Mouse (Mus musculus) hindbrain, embryonic 14.5 days (tissue): ENCODE data around the gene Amotl2. TPM values are rescaled to one million over a fixed set of nuclear protein-coding genes. Genes with fewer than 3 reads are reported as not detected.

ENCODE experiments used
- ATAC-seq: fragments of 200-750 bp; cut with Nextera tagmentation; 2 replicates; pipeline ENCODE4 v1.8.0; 2017; ENCODE audit warnings: moderate number of reproducible peaks, mild to moderate bottlenecking, moderate TSS enrichment, moderate library complexity; ENCODE audit not compliant: low FRiP score
- DNase-seq: peaks from one replicate; pipeline ENCODE4 v3.0.0-alpha.2; 2015; ENCODE audit warnings: low spot score
- H3K27ac ChIP-seq: fragments of 300-500 bp; sonication (generic); 2 replicates; pipeline ENCODE4 v1.5.1; 2014; ENCODE audit warnings: mild to moderate bottlenecking, moderate library complexity
- H3K27me3 ChIP-seq: fragments of 300-500 bp; sonication (generic); 2 replicates; pipeline ENCODE4 v1.6.1; 2014; ENCODE audit warnings: mild to moderate bottlenecking, low read length, mixed read lengths; ENCODE audit not compliant: control insufficient read depth, insufficient read depth
- H3K36me3 ChIP-seq: fragments of 300-500 bp; sonication (generic); replicated peaks from 2 replicates; pipeline ENCODE4 v1.6.1; 2014; ENCODE audit not compliant: control insufficient read depth, insufficient read depth
- H3K4me1 ChIP-seq: fragments of 300-500 bp; sonication (generic); replicated peaks from 2 replicates; pipeline ENCODE4 v1.6.1; 2014; ENCODE audit warnings: antibody characterized with exemption, low read length, mixed read lengths; ENCODE audit not compliant: control insufficient read depth, insufficient read depth
- H3K4me2 ChIP-seq: fragments of 300-500 bp; sonication (generic); replicated peaks from 2 replicates; pipeline ENCODE4 v1.6.1; 2014; ENCODE audit warnings: mild to moderate bottlenecking, moderate library complexity
- H3K4me3 ChIP-seq: fragments of 300-500 bp; sonication (generic); replicated peaks from 2 replicates; pipeline ENCODE4 v1.5.1; 2014; ENCODE audit warnings: mild to moderate bottlenecking, low read length
- H3K9ac ChIP-seq: fragments of 300-500 bp; sonication (generic); 2 replicates; pipeline ENCODE4 v1.6.1; 2014
- H3K9me3 ChIP-seq: fragments of 300-500 bp; sonication (generic); 2 replicates; pipeline ENCODE4 v1.6.1; 2016; ENCODE audit warnings: low read length; ENCODE audit not compliant: control insufficient read depth
- WGBS: fragments of 180-500 bp; shearing (Covaris S2); extraction: QIAGEN DNeasy Blood & Tissue Kit; methylation state at CpG from one replicate; pipeline ENCODE4 v1.1.7; 2014; 5-methylcytosine and 5-hydroxymethylcytosine counted together
- polyA plus RNA-seq: library from polyadenylated mRNA; unstranded; fragments of >200 nt; fragmentation: Nextera tagmentation; extraction: Ambion mirVana; gene quantifications from 2 replicates; pipeline ENCODE4 v1.2.1, GENCODE M21; 2014

The Amotl2 gene
- 54.1 and 56.8 TPM in 2 replicates for polyA plus RNA-seq

DNA sequence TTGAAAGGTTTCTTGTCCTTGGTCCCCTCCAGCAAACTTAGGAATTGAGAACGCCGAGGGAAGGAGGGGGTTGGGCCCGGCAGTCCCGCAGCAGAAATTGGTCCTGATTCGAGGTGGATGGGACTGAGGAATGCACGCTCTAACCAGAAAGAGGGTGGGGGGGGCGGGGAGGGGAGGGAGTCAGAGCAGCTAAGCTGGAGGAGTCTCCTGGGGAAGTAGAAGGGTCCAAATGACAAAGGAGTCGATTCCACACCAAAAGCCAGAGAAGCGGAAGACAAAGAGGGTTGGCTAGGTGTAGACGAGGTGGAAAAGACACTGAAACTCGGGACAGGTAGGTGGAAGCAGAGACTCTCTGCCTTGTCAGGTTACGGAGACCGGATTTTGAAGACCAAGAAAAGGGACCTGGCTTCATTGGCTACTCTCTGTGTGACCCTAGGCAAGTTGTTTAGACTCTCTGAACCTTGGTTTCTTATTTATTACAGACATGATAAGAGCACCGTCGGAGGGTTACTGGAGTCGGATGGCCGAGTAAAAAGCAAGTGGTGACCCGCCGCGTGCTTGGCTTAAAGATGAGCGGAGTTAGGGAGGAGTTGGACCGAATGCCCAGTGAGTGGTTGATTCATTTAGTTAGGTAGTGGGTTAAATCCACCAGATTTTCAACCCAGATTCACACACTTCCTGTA is at the start of gene Amotl2:
TSS of gene Amotl2 (plus strand) at position 192 of the 683 bp plus-strand sequence.
- Histone ChIP-seq H3K27me3 (no peaks in the 10 kb centered on the region), H3K4me1 (peaks cover 42% of the 10 kb centered on the region), H3K4me3 (peak within 1 kb of the TSS; percentile 84), H3K9ac (peak within 1 kb of the TSS; percentile 96), H3K9me3 (no peaks in the 10 kb centered on the region), H3K36me3 (peaks cover 17% of the 10 kb centered on the region), H3K27ac (peak within 1 kb of the TSS; percentile 97), H3K4me2 (peak within 1 kb of the TSS; percentile 97)
- ATAC-seq (no peak), DNase-seq (no peak)
- 2% methylated on average over 22 of the region's 22 CpGs for WGBS

GRCm38 (mm10) chr9:102668115-102668514 is 48.4 kb upstream of the Amotl2 start:
- Histone ChIP-seq H3K4me2 (no peak overlapping the region), H3K27ac (no peak overlapping the region), H3K27me3 (no peaks in the 10 kb centered on the region), H3K9me3 (no peaks in the 10 kb centered on the region), H3K9ac (no peak overlapping the region), H3K36me3 (no peaks in the 10 kb centered on the region), H3K4me1 (no peaks in the 10 kb centered on the region), H3K4me3 (no peak overlapping the region)
- no peak for ATAC-seq
- 31% methylated on average over 6 of the region's 6 CpGs for WGBS
- DNase-seq, result no peak

DNA sequence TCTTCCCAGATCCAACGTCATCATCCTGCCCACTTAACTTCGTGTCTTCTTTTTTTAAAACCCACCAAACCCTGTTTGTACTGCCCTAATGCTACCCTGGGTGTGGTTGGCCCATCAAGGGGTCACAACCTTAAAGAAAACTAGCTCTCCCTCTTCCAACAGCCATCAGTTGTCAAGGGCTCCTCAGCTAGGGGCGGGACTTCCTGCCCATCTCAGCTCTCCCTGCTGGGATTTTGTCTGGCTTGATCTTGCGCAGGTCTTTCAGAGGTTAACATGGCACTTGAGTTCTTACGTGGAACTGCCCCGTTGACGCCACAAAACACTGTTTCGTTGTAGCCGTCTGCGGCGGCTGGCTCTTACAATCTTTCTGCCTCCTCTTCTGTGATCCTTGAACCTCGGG is 47.6 kb upstream of the Amotl2 start:
- WGBS, result 91% methylated on average over 12 of the region's 12 CpGs
- Histone ChIP-seq H3K4me1 (no peaks in the 10 kb centered on the region), H3K4me3 (no peak overlapping the region), H3K27ac (no peak overlapping the region), H3K9ac (no peak overlapping the region), H3K4me2 (no peak overlapping the region), H3K36me3 (no peaks in the 10 kb centered on the region), H3K9me3 (no peaks in the 10 kb centered on the region), H3K27me3 (no peaks in the 10 kb centered on the region)
- no peak for DNase-seq
- no peak for ATAC-seq

DNA sequence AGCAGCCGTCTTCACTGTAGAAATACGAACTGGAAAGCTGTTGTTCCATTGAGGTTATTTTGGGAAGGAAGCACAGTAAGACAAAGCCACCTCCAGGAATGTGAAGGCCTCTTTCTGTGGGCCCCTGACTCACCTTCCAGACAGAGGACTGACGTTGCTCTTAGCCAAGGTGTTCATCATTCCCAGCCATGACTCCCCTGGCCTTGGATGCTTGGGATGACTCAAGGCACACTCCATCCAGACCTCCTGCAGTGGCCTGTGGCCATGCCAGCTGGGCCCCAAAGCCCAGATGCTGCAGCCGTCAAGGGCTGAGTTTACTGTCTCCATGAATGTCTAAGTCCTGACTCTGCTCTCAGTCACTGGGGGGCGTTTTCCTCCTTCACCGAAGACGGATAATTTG is 43.1 kb upstream of the Amotl2 start:
- Histone ChIP-seq H3K27ac (no peak overlapping the region), H3K4me2 (no peak overlapping the region), H3K4me3 (no peak overlapping the region), H3K27me3 (no peaks in the 10 kb centered on the region), H3K9me3 (no peaks in the 10 kb centered on the region), H3K4me1 (no peaks in the 10 kb centered on the region), H3K9ac (no peak overlapping the region), H3K36me3 (no peaks in the 10 kb centered on the region)
- DNase-seq (no peak), ATAC-seq (no peak)
- 75% methylated on average over 7 of the region's 7 CpGs for WGBS

- Histone ChIP-seq H3K4me3 (no peak overlapping the region), H3K27me3 (no peaks in the 10 kb centered on the region), H3K4me1 (no peaks in the 10 kb centered on the region), H3K9ac (no peak overlapping the region), H3K36me3 (no peaks in the 10 kb centered on the region), H3K27ac (no peak overlapping the region), H3K9me3 (no peaks in the 10 kb centered on the region), H3K4me2 (no peak overlapping the region)
- no peak for ATAC-seq
- 77% methylated on average over 5 of the region's 5 CpGs for WGBS
- no peak for DNase-seq
These were observed 40.5 kb upstream of the Amotl2 start for GRCm38 (mm10) chr9:102675922-102676321.

- Histone ChIP-seq H3K4me2 (no peak overlapping the region), H3K4me3 (no peak overlapping the region), H3K36me3 (no peaks in the 10 kb centered on the region), H3K4me1 (no peaks in the 10 kb centered on the region), H3K27me3 (no peaks in the 10 kb centered on the region), H3K27ac (no peak overlapping the region), H3K9me3 (no peaks in the 10 kb centered on the region), H3K9ac (no peak overlapping the region)
- WGBS, result 68% methylated on average over 7 of the region's 7 CpGs
- ATAC-seq (no peak), DNase-seq (no peak)
These were observed 35.0 kb upstream of the Amotl2 start for GRCm38 (mm10) chr9:102681470-102681869.

DNA sequence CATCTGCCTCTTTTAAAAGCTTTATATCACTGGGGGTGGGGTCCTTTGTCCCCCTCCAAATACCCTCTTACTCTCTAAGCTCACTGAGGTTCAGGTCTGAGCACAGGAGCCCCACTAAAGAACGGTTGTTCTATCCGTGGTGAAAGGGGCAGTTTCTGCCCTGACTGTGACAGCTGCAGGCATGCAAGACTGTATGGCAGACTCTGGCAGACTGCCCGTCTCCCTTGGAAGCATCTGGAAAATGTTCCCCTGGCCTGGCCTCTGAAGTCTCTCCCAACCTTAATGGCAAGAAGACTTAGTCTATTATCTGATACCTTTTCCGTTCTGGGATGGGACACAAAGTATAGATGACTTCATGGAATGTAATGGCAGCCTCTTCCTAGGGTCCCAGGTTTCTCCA is 28.5 kb upstream of the Amotl2 start:
- DNase-seq, result peak; percentile 64
- H3K27me3 ChIP-seq, result no peaks in the 10 kb centered on the region
- no peak overlapping the region for H3K9ac ChIP-seq
- no peak for ATAC-seq
- no peaks in the 10 kb centered on the region for H3K36me3 ChIP-seq
- H3K4me3 ChIP-seq, result no peak overlapping the region
- 21% methylated on average over 4 of the region's 4 CpGs for WGBS
- no peaks in the 10 kb centered on the region for H3K9me3 ChIP-seq
- H3K27ac ChIP-seq, result peak overlapping the region; percentile 99; the same call in 1 of the 2 replicates
- H3K4me2 ChIP-seq, result no peak overlapping the region
- peaks cover 37% of the 10 kb centered on the region for H3K4me1 ChIP-seq

- peak overlapping the region; percentile 84 for H3K9ac ChIP-seq
- DNase-seq (peak; percentile 72), ATAC-seq (peak; percentile 51)
- peak overlapping the region; percentile 99 for H3K27ac ChIP-seq
- WGBS, result 3% methylated on average over 13 of the region's 13 CpGs
- H3K9me3 ChIP-seq, result no peaks in the 10 kb centered on the region
- peak overlapping the region; percentile 52 for H3K4me3 ChIP-seq
- H3K36me3 ChIP-seq, result no peaks in the 10 kb centered on the region
- no peaks in the 10 kb centered on the region for H3K27me3 ChIP-seq
- H3K4me2 ChIP-seq, result peak overlapping the region; percentile 89
- H3K4me1 ChIP-seq, result peaks cover 37% of the 10 kb centered on the region
These were observed 27.0 kb upstream of the Amotl2 start for GRCm38 (mm10) chr9:102689406-102689939.

GRCm38 (mm10) chr9:102689940-102690642 is 26.4 kb upstream of the Amotl2 start:
- Histone ChIP-seq H3K27me3 (no peaks in the 10 kb centered on the region), H3K27ac (peak overlapping the region; percentile 99), H3K36me3 (no peaks in the 10 kb centered on the region), H3K4me2 (peak overlapping the region; percentile 89), H3K4me3 (peak overlapping the region; percentile 52), H3K9me3 (no peaks in the 10 kb centered on the region), H3K9ac (peak overlapping the region; percentile 84), H3K4me1 (peaks cover 37% of the 10 kb centered on the region)
- peak; percentile 83 for DNase-seq
- under 1% methylated on average over 44 of the region's 44 CpGs for WGBS
- peak; percentile 91 for ATAC-seq
